Mouse (Mus musculus): ENCODE results near the gene Gm498. TPM values are rescaled to one million over a fixed set of nuclear protein-coding genes. Genes with fewer than 3 reads are reported as not detected.

Gene Gm498
- polyA plus RNA-seq (2017; shearing (Covaris generic)), result under 1 TPM in 1 of 2 experiments, not detected in 1; 0.48 TPM

- ATAC-seq, result no peak
Measured at GRCm38 (mm10) chr7:143866538-143866937, at the start of gene Gm498. Gene Gm498, plus strand, starts transcription at chr7:143866838.

- no peak for ATAC-seq
Measured at GRCm38 (mm10) chr7:143819201-143819600, 47.4 kb upstream of the Gm498 start.

GRCm38 (mm10) chr7:143821241-143821640 is 45.4 kb upstream of the Gm498 start:
- no peak for ATAC-seq

DNA sequence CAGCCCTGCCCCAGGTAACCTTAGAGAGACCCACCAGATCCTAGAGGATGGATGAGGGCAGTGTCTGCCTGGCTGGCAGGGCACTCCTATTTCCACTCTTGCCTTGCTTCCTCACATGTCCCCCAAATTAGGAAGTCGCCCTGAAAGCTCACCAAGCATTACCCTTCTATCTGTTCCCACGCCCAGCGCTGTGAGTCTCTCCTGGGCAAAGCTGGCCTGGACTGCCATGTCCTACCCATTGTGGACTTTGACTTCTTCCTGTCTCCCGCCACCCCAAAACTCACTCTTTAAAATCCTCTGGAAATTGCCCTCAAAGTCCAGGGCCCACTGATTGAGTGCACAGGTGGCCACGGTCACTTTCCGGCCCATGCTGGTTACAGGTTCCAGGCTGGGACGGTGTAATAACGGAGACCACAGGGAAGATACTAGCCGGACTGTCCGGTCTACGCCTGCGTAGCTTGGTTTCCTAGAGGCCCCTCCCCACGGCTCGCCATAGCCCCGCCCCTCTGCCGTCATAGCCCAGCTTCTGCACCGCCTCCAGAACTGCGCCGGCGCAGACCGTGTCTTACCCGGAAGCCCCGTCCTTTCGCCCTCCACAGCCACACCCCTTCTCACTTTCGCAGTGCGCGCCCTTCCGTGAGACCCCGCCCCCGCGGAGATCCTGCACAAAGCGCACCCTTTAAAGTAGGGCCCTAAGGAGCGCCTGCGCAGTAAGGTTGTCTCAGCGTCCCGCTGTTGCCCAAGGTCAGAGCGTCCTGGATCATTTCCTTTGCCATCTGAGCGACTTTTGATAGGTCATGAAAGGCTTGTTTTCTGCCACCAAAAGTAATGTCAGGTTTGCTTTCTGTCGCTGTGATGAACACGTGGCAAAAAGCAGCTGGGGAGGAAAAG is 44.0 kb upstream of the Gm498 start, which contains the start of the genes Nadsyn1 and Dhcr7:
Gene Nadsyn1 (minus strand): TSS at position 475 of the 891 bp plus-strand sequence.
Gene Dhcr7 (plus strand): TSS at position 771 of the 891 bp plus-strand sequence.
- peak; percentile 99 for ATAC-seq

- ATAC-seq, result no peak
Measured at GRCm38 (mm10) chr7:143823266-143823605, 43.4 kb upstream of the Gm498 start.

GRCm38 (mm10) chr7:143826985-143827384 is 39.7 kb upstream of the Gm498 start:
- no peak for ATAC-seq

- ATAC-seq, result peak; percentile 95
Measured at GRCm38 (mm10) chr7:143829504-143830331, 36.9 kb upstream of the Gm498 start.

GRCm38 (mm10) chr7:143830399-143830798 is 36.2 kb upstream of the Gm498 start:
- ATAC-seq, result peak; percentile 38

DNA sequence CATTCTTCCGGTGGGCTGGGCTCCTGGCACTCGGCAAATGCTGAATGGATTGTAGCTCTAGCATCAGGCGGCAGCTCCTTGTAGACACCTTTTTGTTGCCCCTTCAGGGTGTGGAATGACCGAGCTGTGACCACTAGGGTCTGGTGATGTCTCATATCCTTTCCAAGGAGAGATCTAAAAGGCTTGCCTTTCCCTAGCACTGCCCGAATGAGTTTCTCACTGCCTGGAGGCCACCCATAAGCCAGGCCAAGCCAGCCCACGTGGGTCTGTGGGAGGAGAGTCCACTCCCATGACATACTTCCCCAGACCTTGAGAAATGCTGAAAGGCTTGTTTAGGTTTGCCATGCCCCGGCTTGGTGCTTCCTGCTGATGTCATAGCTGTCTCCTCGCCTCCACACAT is 34.4 kb upstream of the Gm498 start:
- ATAC-seq, result no peak

- ATAC-seq, result no peak
Measured at GRCm38 (mm10) chr7:143832611-143833010, 34.0 kb upstream of the Gm498 start.

DNA sequence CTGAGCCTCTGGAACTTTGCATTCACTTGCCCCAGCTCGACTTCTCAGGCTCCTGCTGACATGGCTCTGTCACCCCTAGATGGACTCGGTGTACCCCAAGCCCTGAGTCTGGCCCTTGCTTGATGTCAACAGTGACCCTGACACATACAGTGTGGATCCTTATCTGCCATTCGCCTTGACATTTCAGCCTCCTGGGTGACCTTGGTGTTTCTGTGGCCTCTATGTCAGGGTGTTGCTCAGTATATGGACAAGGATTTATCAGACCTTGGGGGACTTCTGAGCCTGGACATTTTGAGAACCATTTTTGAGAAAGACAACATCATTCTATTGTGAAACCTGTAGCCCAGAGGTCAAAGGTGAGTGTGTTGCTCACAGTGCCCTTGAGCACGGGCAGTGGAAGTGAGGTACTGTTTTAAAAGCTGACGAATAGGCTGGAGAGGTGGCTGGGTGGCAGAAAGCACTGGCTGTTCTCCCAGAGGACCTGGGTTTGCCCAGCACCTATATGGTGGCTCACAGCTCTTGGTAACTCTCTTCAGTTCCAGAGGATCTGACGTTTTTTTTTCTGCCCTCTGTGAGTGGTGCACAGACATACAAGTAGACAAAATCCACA is 33.0 kb upstream of the Gm498 start:
- no peak for ATAC-seq

- no peak for ATAC-seq
Measured at GRCm38 (mm10) chr7:143834316-143834715, 32.3 kb upstream of the Gm498 start.

DNA sequence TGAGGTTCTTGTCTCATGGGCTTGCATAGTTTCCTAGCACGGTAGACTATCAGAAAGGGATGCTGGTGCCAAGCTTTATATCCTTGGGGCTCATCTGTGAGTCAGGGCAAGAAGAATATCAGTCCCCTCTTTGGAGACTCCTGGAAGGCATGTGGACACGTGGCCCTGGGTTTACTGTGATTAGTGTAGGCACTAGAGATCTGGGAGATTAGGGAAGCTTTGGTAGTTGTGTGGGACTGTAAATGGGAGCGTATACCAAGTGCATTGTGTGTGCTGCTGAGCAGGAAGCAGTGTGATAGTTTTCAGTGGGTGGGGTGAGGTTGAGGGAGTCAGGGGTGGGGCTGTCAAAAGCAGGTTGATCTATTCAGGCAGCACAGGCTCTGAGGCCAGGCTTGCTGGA is 31.7 kb upstream of the Gm498 start:
- ATAC-seq, result no peak

DNA sequence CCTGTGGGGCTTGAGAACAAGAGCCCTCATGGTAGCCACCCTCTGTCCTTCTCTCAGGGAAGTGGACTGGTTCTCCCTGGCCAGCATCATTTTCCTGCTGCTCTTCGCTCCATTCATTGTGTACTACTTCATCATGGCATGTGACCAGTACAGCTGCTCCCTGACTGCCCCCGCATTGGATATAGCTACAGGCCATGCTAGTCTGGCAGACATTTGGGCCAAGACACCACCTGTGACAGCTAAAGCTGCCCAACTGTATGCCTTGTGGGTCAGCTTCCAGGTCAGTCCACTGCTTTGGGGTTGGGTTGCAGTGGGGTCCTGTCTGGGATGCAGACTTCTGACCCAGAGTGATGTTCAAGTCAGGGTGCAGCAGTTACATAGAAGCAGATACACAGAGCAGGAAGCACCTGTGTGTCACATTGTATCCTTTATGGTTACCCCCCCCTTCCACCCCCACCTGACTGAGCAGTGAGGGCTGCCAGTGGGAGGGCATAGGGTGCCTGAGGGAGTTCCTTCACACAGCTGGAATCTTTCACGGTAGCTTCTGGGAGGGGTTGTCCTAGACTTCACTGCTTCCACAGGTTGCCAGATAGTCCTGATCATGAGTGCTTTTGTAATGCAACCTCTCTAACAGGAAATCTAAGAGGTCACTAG is 28.8 kb upstream of the Gm498 start:
- no peak for ATAC-seq

- ATAC-seq, result no peak
Measured at GRCm38 (mm10) chr7:143840121-143840520, 26.5 kb upstream of the Gm498 start.

DNA sequence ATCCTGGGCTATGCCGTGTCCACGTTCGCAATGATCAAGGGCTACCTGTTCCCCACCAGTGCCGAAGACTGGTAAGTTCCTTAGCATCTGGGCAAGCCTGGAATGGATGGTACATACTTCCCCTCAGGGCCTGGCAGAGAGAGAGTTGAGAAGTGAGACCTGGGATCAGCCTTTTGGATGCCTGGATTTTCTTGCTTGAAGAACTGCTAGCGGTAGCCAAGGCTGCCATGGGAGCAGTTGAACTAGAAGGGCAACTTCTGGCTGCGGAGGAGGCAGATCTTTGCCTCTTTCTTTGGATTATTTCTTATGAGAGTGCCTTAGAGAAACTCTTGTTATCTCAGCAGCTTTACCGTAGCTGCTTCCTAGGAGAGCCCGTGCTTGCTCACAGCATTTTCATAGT is 25.3 kb upstream of the Gm498 start:
- no peak for ATAC-seq

DNA sequence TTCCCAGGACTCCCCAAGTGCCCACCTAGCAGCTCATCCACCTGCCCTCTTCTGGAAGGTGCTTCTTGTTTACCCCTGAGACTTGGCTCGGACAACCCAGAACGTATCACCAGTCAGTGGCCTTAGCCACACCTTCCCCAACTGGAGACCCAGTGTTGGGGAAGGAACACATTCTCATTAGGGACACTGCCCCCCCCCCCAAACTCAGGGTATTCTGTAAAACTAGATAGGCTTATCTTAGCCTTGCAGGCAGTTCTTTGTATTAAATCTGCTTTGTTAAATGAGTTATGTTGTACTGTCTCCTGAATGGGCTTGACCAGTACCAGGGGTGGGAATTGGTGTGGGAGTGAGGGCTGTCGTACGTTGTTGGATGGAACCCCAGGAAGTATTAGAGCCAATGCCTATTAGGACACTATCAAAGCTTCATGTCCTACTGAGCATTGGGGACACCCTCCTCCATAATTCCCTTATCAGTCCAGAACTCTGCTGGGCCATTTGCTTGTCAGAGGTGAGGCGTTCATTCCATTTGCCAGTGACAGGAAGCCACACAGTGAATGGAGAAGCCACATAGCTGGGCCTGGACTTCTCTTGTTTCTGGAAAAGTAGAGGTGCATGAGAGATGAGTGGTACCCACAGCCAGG is 18.4 kb upstream of the Gm498 start:
- ATAC-seq, result no peak

GRCm38 (mm10) chr7:143848768-143849482 is 17.7 kb upstream of the Gm498 start:
- ATAC-seq, result no peak

DNA sequence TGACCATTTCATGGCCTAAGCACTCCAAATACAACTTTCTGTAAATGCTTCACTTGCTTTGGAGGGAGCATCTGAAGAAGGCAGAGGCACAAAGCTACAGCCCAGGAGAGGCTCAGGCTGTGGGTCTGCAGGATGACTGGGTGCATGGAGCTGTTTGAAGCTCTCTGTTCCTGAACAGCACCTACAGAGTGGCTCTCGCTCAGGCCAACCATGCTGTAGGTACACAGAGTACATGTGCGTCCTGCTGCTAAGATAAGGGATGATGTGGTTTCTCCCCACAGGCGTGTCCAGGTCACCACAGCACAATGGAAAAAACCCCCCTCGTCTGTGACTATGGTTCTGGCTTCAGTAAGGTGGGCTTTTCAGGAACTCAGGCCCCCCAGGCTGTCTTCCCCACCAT is 2.2 kb downstream of the Gm498 start:
- no peak for ATAC-seq

- ATAC-seq, result no peak
Measured at GRCm38 (mm10) chr7:143883717-143884116, 17.1 kb downstream of the Gm498 start.

DNA sequence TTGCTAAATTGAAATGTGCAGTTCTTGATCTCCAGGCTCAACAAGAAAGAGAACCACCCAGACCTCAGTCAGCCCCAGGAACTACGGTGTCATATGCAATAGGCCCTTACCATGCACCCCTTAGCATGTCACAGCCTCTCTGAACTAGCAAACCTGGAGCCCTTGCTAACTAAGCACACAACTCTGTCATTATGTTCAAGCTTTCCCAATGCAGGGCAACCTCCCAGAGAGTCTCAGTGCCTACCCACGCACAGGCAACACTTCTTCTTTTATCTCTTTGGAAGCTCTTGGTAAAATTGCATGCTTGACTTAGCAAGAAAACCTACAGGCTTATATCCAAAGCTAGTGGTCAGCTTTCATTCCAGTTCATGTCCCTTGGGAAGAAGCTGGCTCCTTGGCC is 24.5 kb downstream of the Gm498 start:
- no peak for ATAC-seq
